Mouse (Mus musculus) spleen, postnatal 4 days (tissue): ENCODE measurements around the gene Acad12.
"Not testable (repeated sequence)": the region's sequence is repeated elsewhere in the genome, so short reads cannot be mapped to it uniquely, and the experiment has no call there.

ENCODE experiments used
- DNase-seq, 2 experiments: peaks; one replicate each; pipeline ENCODE4 v3.0.0; 2022; ENCODE audit warnings: low spot score in 2 of 2

Acad12 gene

DNA sequence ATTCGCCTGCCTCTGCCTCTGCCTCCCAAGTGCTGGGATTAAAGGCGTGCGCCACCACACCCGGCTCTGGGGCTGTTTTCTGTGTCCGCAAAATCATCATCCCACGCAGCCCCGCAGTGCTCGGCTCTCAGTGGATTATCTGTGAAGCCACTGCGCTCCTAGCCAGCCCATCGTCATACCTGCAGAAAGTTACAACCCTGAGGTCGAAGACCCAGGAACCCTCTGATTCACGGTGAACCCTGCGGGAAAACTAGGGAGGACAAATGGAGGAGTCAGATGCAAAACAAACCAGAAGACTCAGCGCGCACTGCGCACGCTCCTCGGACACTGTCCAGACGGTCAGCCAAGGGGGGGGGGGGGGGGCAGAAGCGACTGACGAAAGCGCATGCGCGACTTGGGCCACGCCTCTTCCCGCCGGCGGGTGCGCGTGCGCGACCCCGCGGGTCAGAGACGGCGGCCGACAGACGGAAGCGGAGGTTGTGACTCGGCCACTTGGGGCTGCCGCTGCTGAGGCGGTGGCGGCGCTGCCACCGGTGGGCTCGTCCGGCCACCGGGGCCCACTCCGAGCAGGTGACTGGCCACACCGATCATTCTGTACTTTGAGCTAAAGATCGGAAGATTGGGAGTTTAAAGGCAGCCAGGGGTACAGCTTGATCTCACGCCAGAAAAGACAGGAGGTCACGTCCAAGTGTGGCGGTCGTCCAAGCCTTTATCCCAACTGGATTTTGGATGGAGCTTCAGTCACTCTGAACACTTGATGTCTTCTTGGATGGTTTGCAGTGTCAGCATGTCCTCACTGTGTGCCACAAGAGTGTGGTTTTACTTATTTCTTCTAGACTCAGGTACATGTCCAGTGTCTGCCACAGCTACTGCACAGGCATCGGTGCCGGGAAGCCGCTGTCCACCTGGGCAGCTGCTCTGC, at the start of gene Acad12:
Gene Acad12, minus strand, starts transcription at position 347 of the 922 bp plus-strand sequence.
- peak; percentile 79 to 91 for DNase-seq

DNA sequence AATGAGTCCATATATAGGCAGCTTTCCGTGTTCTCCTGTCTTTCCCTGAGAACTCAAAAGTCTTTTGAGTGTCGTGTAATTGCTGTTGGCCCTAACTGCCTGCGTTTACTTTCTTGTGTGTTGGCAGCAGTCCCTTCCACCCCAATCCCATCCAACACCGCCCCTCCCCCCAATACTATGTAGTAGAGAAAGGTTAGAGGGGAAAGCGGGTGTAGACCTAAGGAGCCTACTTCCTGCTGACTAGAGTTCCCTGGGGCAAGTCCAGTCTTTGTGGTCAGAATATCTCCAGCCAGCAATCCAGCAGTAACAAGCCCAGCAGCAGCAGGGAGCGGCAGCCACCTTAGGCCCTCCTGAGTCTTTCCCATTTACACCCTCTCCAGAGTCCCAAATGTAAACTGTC, 49.7 kb upstream of the Acad12 start:
- no peak for DNase-seq

DNA sequence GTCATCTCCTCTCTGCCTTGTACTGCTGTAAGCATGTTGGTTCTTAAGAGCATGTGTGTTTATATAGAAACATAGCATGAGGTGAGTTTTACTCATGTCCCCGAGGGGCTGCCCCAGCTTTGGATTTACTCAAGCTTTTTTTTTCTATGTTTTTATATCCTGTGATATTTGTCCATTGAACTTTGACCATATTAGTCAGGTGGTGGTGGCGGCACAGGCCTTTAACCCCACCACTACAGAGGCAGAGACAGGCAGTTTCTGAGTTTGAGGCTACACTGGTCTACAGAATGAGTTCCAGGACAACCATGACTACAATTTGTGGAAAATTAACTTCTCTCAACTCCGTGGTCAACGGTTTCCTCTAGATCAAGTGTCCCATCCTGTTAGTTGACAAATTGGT, 48.3 kb upstream of the Acad12 start:
- no peak for DNase-seq

DNA sequence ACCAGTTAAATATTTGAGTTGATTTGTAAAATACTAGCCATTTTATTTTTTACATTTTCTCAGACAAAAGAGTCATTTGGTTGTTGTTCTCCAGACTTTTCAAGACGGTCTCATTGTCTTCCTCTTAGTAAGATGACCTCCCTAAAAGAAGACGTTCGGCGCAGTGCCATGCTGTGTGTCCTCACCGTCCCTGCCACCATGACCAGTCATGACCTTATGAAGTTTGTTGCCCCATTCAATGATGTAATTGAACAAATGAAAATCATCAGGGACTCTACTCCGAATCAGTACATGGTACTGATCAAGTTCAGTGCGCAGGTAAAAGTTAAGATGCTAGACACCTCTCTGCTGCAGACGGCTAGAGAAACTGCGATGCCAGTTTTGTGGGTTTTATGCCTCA, 46.2 kb upstream of the Acad12 start:
- DNase-seq: no peak

GRCm38 (mm10) chr5:121664078-121664477, 45.3 kb upstream of the Acad12 start:
- no peak for DNase-seq

- DNase-seq: no peak
Measured at GRCm38 (mm10) chr5:121663456-121663855, 44.7 kb upstream of the Acad12 start.

DNA sequence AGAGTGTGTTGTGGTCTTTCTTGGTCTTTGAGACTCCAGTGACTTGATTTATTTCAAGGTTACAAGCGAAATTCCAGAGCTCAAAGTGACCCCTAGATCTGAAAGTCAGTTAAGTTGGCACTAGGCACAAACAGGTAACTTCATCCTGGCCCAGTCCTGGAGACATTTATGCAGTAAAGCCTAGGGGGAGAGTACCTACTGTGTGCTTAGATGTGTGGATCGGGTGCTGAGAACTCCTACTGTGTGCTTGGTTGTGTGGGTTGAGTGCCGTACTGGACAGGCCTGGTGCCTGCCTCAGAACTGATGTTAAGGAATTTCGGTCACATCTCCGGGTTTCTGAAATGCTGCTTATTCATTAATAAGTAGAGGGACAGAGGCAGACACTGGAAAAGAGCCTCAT, 42.8 kb upstream of the Acad12 start:
- DNase-seq: no peak

DNA sequence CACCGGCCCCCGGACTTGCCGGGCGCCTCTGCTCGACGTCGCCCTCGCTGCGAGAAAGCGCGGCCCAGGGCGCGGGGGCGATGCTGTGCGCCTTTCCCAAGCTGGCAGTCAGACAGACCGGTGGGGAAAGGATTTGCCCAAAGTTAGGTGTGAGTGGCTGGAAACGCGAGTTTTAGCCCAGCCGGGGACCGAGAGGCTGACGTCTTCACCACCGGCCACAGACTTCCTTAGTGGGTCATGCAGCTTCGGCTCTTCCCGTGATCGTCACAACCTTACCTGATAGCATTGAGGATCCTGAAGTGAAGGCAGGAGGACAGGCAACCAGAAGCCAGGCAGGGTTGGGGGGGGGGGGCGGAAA, 42.1 kb upstream of the Acad12 start:
- DNase-seq: peak; percentile 34 to 77

DNA sequence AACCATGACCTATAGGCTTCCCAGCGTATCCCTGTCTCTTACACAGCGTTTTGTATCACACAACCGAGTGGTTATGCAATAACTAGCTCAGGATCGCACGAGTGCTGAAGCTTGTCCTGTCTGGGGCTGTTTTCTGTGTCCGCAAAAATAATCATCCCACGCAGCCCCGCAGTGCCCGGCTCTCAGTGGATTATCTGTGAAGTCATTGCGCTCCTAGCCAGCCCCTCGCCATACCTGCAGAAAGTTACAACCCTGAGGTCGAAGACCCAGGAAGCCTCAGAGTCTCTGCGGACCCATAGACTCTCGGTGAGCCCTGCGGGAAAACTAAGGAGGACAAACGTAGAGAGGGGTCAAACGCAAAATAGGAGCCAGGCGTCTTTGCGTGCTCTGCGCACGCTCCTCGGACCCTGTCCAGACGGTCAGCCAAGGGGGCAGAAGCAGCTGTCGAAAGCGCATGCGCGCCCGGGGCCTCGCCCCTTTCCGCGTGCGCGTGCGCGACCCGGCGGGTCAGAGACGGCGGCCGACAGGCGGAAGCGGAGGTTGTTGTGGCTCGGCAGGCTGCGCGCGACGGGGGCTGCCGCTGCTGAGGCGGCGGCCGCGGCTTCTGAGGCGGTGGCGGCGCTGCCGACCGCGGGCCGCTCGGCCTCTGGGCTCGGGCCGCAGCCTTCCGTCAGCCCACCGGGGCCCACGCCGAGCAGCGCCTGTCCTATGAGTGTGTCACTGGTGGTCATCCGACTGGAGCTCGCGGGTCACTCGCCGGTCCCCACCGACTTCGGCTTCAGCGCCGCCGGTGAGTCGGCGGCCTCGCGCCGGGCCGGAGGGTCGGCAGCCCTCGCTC, 41.5 kb upstream of the Acad12 start, which contains the start of the genes Acad10 and Brap:
Gene Acad10, minus strand, starts transcription at position 456 of the 838 bp plus-strand sequence.
Gene Brap, plus strand, starts transcription at position 505 of the 838 bp plus-strand sequence.
- peak; percentile 93 to 98 for DNase-seq

DNA sequence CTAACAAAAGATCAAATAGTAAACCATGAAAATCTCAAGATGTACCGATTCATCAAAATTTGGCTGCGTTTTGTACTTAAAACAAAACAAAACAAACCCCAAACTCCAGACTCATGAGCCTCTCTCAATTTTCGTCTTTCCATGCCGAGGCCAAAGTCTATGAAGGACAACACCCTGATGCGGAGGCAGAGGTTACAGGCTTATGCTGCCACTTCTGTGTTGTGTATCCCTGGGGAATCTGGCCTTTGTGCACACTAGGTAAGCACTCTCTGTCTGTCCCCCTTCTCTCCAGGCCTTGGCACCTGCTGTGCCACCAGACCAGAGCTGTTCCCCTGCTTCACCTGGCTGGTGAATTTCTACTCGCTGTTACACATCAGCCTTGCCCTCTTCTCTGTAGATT, 38.9 kb upstream of the Acad12 start:
- not testable (repeated sequence) for DNase-seq

DNA sequence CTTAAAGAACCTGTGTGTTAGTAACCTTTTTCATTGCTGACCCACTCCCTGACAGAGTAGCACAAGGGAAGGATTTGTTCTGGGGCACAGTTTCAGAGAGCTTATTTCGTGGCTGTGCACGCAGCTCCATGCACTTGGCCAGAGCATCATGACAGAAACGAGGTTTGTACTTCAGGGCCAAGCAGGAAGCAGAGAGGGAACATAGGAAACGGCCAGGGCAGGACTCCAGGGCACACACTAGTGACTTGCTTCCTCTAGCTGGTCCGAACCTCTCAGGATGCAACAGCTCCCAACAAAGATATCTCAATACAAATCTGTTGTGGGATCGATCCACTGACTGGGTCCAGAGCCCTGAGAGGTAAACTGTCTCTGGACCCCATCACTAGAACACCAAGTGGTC, 38.1 kb upstream of the Acad12 start:
- DNase-seq: not testable (repeated sequence)

GRCm38 (mm10) chr5:121654526-121654925, 35.8 kb upstream of the Acad12 start:
- DNase-seq: no peak

GRCm38 (mm10) chr5:121649134-121649533, 30.4 kb upstream of the Acad12 start:
- DNase-seq: no peak

DNA sequence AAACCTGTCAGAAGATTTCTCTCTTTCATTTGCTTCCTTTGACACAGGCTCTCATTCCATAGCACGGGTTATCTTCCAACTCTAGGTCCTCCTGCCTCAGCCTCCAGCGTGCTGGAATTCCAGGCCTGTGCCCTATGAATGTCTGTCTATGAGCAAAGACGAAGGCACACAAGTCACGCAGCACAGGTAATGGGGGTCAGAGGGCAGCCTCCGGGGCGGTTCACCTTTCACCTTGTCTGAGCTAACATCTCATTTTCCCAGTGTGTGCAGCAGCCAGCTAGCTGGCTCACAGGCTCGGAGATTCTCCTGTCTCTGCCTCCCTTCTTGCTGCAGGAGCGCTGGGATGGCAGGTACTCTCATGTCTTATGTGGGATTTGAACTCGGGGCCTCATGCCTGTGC, 20.9 kb upstream of the Acad12 start:
- no peak for DNase-seq

DNA sequence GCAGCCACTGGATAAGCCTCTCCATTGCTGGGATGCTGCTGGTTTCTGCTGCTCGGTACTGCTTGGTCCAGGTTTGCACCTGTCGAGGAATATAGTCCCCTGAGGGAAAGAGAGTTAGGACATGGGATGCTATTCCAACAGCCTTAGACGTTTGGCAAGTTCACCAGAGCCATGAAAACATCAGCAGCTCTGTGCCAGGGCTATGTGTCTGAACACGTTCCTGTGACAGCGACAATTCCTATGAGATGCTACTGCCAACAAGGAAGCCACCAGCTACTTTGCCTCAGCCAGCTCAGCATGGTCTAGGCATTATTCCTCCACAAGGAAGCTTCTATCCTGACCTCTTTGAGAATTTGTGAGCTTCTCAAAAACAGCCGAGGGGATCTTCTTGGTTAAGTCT, 18.6 kb upstream of the Acad12 start:
- DNase-seq: no peak

DNA sequence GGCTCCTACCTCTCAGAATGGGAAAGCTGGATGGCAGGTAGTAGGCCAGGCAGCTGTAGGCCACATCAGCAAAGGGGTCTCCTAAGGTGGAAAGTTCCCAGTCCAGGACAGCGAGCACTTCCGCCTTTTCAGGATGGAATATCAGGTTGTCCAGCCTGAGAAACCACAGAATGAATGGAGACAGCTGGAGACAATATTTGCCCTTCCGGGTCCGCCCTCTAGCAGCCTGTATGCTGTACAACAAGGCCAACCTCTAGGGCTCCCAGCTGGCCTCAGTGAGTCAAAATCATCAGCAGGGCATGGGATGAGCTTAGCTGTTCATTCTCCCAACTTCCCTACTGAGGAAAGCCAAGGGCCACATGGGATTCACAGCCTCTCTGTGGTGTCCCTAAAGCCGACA, 15.9 kb upstream of the Acad12 start:
- no peak for DNase-seq

- DNase-seq: no peak
Measured at GRCm38 (mm10) chr5:121632804-121633203, 14.1 kb upstream of the Acad12 start.

DNA sequence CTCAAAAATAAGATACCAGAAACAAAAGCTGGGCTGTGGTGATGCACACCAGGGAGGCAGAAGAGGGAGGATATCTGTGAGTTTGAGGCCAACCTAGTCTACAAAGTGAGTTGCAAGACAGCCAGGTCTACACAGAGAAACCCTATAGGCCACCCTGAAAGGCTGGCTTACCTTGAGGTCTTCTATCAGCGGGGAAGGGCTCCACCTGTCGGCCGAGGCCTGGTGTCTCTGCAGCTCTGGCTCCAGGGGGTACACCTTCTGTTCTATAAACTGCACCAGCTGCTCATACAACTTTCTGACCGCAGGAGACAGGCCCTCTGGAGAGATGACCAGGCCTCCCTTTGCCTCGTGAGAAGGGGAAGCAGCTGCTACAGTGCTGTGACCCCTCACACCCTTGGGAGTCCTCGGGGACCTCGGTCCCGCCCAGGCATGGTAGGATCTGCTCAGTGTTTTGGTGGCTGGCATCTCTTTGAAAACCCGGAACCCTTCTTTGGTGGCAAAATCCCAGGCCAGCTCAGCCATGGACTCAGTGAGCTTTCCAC, 12.4 kb upstream of the Acad12 start:
- peak; percentile 40 to 72 for DNase-seq

DNA sequence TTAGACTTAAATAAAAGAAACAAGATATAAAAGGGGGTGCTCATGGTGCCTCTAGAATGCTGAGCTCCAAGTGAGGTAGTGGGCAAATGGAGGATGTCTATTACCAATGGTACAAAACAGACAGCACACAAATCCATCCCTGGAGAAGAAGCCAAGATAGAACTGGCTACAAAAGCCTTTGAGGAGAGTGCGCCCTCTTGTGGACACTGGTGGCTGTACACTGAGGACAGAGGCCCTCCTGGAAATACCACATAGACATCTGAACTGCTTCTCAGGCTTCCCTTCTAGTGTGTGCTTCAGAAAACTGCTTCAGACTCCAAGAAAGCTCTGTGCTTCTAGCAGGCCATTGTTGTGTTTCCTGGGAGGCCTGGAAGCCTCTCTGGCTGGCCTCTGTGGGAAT, 9.1 kb upstream of the Acad12 start:
- DNase-seq: peak; percentile 79 to 94

- DNase-seq: no peak
Measured at GRCm38 (mm10) chr5:121623241-121623640, 4.5 kb upstream of the Acad12 start.

DNA sequence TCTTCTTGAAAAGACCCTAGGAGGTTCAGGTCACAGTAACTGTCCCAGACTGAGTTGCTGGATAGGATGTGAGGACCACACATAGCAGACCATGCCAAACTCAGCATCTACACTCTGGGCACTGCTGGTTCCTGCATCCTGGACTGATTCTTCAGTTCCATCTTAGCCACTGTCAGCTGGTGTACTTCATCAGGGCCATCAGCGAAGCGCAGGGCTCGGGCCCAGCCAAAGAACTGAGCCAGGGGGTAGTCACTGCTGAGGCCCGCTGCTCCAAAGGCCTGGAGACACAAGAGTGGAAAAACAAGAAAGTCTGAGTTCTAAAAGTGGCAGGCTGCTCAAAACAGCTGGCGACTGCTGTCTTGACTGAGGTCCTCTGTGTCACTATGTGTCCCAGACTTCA, 2.4 kb upstream of the Acad12 start:
- DNase-seq: no peak

GRCm38 (mm10) chr5:121614921-121615320, 3.8 kb downstream of the Acad12 start:
- DNase-seq: not testable (repeated sequence)
